Mouse (Mus musculus) embryonic facial prominence, embryonic 15.5 days (tissue): ENCODE measurements around the gene Pdzd2. TPM values are rescaled to one million over a fixed set of nuclear protein-coding genes. Genes with fewer than 3 reads are reported as not detected.
A peak's percentile ranks its signal among the peaks of the same experiment; 100 is the strongest.

Experiments used
- ATAC-seq: fragments of 200-750 bp; cut with Nextera tagmentation; 2 replicates; pipeline ENCODE4 v1.8.0; 2017; ENCODE audit warnings: low read depth, moderate TSS enrichment; ENCODE audit not compliant: insufficient number of reproducible peaks, low FRiP score, low TSS enrichment
- H3K27ac ChIP-seq: fragments of 300-500 bp; sonication (generic); replicated peaks from 2 replicates; pipeline ENCODE4 v1.5.1; 2015; ENCODE audit warnings: mild to moderate bottlenecking, inconsistent platforms
- H3K27me3 ChIP-seq: fragments of 300-500 bp; sonication (generic); 2 replicates; pipeline ENCODE4 v1.6.1; 2015; ENCODE audit warnings: inconsistent platforms
- H3K36me3 ChIP-seq: fragments of 300-500 bp; sonication (generic); 2 replicates; pipeline ENCODE4 v1.6.1; 2015; ENCODE audit warnings: mild to moderate bottlenecking, inconsistent platforms
- H3K4me1 ChIP-seq: fragments of 300-500 bp; sonication (generic); 2 replicates; pipeline ENCODE4 v1.6.1; 2015; ENCODE audit warnings: inconsistent platforms
- H3K4me2 ChIP-seq: fragments of 300-500 bp; sonication (generic); replicated peaks from 2 replicates; pipeline ENCODE4 v1.6.1; 2015; ENCODE audit warnings: mild to moderate bottlenecking, inconsistent platforms
- H3K4me3 ChIP-seq: fragments of 300-500 bp; sonication (generic); replicated peaks from 2 replicates; pipeline ENCODE4 v1.5.1; 2015; ENCODE audit warnings: mild to moderate bottlenecking, inconsistent platforms
- H3K9ac ChIP-seq: fragments of 300-500 bp; sonication (generic); 2 replicates; pipeline ENCODE4 v1.6.1; 2015; ENCODE audit warnings: inconsistent platforms
- H3K9me3 ChIP-seq: fragments of 300-500 bp; sonication (generic); replicated peaks from 2 replicates; pipeline ENCODE4 v1.6.1; 2016; ENCODE audit warnings: inconsistent platforms
- WGBS: fragments of 180-500 bp; shearing (Covaris S2); methylation state at CpG from one replicate; pipeline ENCODE4 v1.1.7; 2015; 5-methylcytosine and 5-hydroxymethylcytosine counted together
- polyA plus RNA-seq: library from polyadenylated mRNA; unstranded; fragments of >200 nt; fragmentation: Nextera tagmentation; extraction: Ambion mirVana; gene quantifications from 2 replicates; pipeline ENCODE4 v1.2.1, GENCODE M21; 2015

Pdzd2 gene
- polyA plus RNA-seq, 1 experiment from 2014 or later, result 43.7 TPM

DNA sequence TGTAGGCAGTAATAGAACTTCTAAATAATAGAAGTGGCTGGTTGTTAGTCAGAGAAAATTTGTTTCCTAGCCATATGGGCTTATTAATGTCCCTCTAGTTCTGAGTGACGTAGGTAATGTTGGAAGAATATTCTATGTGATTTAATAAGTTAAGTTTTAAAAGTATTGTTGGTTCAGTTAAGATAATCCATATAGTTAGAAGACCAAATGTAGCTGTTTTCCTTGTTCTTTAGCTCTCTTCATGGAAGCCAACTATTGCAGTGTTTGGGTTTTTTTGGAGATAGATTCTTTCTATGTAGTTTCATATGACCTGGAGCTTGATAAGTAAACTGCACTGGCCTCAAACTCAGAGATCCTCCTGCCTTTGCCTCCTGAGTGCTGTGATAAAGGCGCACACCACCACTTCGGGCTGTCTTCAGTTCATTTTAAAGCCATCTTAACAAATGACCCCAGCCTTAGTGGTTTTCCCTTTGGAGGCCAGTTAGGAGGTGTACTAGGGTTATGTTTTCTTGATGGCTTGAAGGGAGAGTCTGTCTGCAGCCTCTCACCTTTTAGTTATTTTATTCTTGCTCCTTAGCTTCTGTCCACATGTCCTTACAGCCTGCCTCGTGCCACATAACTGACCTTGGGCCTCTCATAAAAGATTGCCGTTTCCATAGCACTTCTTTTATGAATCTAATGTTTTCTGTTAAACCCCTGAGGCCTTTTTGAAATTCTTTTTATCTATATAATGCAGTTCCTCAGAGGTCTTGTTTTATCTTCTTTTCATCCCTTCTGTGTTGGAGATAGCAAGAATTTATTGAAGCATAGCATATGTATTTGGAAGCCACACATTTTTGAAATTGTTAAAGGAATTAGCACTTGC, 399.0 kb downstream of the Pdzd2 start:
- Histone ChIP-seq H3K4me3 (no peak overlapping the region), H3K27me3 (no peaks in the 10 kb centered on the region), H3K9ac (no peak overlapping the region), H3K4me1 (peaks cover 6% of the 10 kb centered on the region; the same call in 1 of the 2 replicates), H3K36me3 (peaks cover 17% of the 10 kb centered on the region), H3K9me3 (no peaks in the 10 kb centered on the region), H3K27ac (no peak overlapping the region), H3K4me2 (no peak overlapping the region)
- 76% methylated on average over 5 of the region's 5 CpGs for WGBS
- ATAC-seq, result no peak

DNA sequence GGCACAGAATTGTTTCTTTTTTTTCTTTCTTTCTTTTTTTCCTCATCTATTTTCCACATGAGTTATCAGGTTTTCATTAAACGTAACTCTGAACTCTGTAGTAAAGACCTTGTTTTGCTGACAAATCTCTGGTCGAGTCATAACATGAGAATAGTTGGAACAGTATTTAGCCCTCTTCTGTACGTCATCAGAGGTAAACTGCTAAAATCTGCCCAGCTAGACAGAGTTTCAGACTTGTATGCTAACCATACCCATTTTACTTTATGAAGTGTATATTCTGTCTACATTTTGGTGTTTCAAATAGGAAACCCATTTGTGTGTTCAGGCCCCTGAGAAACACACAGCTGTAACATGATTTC, 402.0 kb downstream of the Pdzd2 start:
- Histone ChIP-seq H3K4me1 (peaks cover 6% of the 10 kb centered on the region; the same call in 1 of the 2 replicates), H3K9me3 (no peaks in the 10 kb centered on the region), H3K4me3 (no peak overlapping the region), H3K9ac (no peak overlapping the region), H3K36me3 (peaks cover 4% of the 10 kb centered on the region; the same call in 1 of the 2 replicates), H3K4me2 (no peak overlapping the region), H3K27ac (no peak overlapping the region), H3K27me3 (no peaks in the 10 kb centered on the region)
- no peak for ATAC-seq
- WGBS, result 49% methylated on average over 3 of the region's 3 CpGs

DNA sequence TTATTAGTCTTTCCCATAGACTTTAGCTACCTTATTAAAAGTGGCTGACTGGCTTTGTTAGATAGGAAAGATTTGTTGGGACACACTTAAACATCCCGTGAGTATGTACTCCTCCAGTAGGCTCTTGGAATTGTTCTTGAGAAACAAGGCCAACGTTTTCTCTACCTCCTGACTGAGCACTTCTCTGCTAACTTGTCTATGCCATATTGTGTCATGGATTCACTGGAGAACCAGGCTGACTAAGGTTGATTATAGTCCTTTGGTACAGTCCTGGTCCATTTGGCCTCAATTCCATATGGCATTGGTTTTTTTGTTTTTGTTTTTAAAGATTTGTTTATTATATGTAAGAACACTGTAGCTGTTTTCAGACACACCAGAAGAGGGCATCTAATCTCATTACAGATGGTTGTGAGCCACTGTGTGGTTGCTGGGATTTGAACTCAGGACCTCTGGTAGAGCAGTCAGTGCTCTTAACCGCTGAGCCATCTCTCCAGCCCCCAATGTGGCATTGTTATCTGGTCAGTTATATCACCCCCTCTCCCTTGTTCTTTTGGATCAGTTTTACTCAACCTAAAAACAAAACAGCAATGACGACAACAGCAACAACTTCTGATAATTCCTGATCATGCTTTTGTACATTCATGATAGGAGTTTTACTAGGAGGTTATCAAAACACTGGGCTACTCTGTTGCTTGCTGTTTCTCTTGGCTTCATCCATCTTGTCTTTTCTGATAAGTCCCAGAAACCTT, 402.5 kb downstream of the Pdzd2 start:
- H3K27ac ChIP-seq, result no peak overlapping the region
- H3K4me2 ChIP-seq, result no peak overlapping the region
- peaks cover 6% of the 10 kb centered on the region; the same call in 1 of the 2 replicates for H3K4me1 ChIP-seq
- no peak overlapping the region for H3K9ac ChIP-seq
- H3K9me3 ChIP-seq, result no peaks in the 10 kb centered on the region
- ATAC-seq, result no peak
- no peaks in the 10 kb centered on the region for H3K27me3 ChIP-seq
- H3K36me3 ChIP-seq, result peaks cover 3% of the 10 kb centered on the region; the same call in 1 of the 2 replicates
- H3K4me3 ChIP-seq, result no peak overlapping the region
- 89% methylated on average over 4 of the region's 4 CpGs for WGBS

DNA sequence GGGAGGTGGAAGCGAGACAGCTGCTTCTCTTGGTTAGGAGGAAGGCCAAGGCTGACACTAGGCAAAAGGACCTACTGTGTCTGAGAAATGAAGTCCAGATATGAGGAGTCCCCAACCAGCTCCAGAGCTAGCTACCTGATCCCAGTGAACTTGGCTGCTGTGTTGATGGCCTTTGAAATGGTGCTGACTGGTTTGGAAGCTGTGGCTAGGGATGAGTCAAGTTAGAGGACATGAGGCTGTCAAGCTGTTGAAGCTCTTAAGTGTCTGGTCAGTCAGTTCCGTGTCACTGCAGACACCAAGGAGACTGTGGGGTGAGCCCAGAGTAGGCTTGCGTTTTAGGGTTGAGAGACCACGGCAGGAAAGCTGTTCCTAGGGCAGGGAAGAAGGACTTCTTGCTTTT, 405.3 kb downstream of the Pdzd2 start:
- 85% methylated on average over 4 of the region's 4 CpGs for WGBS
- Histone ChIP-seq H3K4me2 (no peak overlapping the region), H3K9ac (no peak overlapping the region), H3K27ac (no peak overlapping the region), H3K4me3 (no peak overlapping the region), H3K36me3 (no peaks in the 10 kb centered on the region), H3K27me3 (no peaks in the 10 kb centered on the region), H3K9me3 (no peaks in the 10 kb centered on the region), H3K4me1 (peaks cover 14% of the 10 kb centered on the region)
- no peak for ATAC-seq

DNA sequence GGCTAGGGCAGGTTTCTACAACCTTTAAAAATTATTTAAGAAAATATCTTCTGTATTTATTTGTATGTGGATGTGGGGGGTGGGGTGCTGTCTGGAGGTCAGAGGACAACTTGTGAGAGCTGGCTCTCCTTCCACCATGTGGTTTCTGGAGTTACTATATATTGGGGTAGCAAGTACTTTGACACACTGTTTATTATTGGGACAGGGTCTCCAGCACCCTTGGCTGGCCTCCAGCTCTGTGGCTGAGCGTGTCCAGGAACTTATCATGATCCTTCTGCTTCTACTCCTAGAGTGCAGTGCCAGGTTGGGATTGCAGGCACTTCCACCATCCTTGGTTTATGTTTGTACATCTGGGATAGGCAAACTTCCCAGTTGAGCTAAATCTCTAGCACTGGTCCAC, 408.4 kb downstream of the Pdzd2 start:
- Histone ChIP-seq H3K27me3 (no peaks in the 10 kb centered on the region), H3K27ac (no peak overlapping the region), H3K36me3 (no peaks in the 10 kb centered on the region), H3K9ac (no peak overlapping the region), H3K4me3 (no peak overlapping the region), H3K4me1 (peaks cover 14% of the 10 kb centered on the region), H3K9me3 (no peaks in the 10 kb centered on the region), H3K4me2 (no peak overlapping the region)
- 58% methylated on average over 1 of the region's 1 CpGs for WGBS
- ATAC-seq, result no peak

DNA sequence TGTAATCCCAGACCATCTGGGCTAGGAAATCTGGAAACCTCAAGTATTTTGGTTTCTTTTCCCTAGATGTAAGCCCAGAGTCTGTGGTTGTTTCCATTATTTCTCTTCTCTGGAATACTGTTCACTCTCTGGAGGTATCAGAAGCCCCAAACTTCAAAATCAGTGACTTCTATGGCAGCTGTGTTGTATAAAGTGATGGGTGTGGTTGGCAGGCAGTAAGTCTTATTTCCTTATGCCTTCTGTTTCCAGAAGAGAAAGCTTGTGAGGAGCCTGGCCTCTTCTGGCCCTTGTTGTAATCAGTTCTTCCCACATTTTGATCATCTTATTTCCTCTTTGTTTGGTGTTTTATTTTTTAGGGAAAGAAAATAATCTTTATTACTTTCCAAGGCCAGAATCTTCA, 408.8 kb downstream of the Pdzd2 start:
- Histone ChIP-seq H3K27ac (no peak overlapping the region), H3K9me3 (no peaks in the 10 kb centered on the region), H3K4me2 (no peak overlapping the region), H3K36me3 (no peaks in the 10 kb centered on the region), H3K4me1 (peaks cover 14% of the 10 kb centered on the region), H3K9ac (no peak overlapping the region), H3K4me3 (no peak overlapping the region), H3K27me3 (no peaks in the 10 kb centered on the region)
- no peak for ATAC-seq

DNA sequence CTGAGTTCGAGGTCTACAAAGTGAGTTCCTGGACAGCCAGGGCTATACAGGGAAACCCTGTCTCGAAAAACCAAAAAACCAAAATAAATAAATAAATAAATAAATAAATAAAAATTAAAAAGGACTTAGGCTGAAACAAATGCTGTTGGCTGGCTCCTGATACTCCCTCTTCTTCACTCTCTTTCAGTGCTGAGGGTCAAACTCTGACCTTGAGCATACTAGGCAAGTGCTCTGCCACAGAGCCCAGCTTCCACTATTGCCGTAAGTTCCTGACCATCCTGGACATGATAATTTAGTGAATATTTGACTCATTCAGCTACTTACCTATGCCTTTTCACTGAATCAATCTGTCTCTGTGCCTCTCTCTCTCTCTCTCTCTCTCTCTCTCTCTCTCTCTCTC, 409.3 kb downstream of the Pdzd2 start:
- 87% methylated on average over 3 of the region's 3 CpGs for WGBS
- no peak overlapping the region for H3K4me2 ChIP-seq
- peaks cover 14% of the 10 kb centered on the region for H3K4me1 ChIP-seq
- no peaks in the 10 kb centered on the region for H3K36me3 ChIP-seq
- no peaks in the 10 kb centered on the region for H3K27me3 ChIP-seq
- H3K9ac ChIP-seq, result no peak overlapping the region
- ATAC-seq, result no peak
- H3K9me3 ChIP-seq, result no peaks in the 10 kb centered on the region
- H3K4me3 ChIP-seq, result no peak overlapping the region
- H3K27ac ChIP-seq, result no peak overlapping the region

DNA sequence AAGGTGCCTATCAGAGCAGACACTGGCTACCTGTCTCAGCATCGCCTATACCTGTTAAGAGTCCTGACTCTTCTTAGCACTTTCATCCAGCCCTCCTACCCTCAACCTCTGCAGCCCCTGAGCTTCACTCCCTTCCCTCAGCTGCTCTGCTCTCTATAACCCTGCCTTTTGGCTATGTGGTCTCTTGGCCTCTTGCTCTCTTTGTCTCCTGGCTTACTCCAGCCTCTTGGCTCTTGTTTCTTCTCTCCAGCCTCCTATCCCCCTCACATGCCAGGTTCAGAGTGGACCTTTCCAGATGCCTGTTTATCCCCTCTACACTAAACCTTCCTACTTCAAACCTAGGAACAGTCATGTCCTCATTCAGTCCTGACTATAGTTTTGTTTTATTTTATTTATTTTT, 415.4 kb downstream of the Pdzd2 start:
- no peaks in the 10 kb centered on the region for H3K9me3 ChIP-seq
- no peak overlapping the region for H3K4me3 ChIP-seq
- peaks cover 4% of the 10 kb centered on the region for H3K27me3 ChIP-seq
- H3K4me1 ChIP-seq, result peaks cover 15% of the 10 kb centered on the region
- WGBS, result 88% methylated on average over 1 of the region's 1 CpGs
- no peaks in the 10 kb centered on the region for H3K36me3 ChIP-seq
- H3K27ac ChIP-seq, result no peak overlapping the region
- H3K4me2 ChIP-seq, result peak overlapping the region; percentile 10; the same call in 1 of the 2 replicates
- H3K9ac ChIP-seq, result no peak overlapping the region
- ATAC-seq, result no peak

DNA sequence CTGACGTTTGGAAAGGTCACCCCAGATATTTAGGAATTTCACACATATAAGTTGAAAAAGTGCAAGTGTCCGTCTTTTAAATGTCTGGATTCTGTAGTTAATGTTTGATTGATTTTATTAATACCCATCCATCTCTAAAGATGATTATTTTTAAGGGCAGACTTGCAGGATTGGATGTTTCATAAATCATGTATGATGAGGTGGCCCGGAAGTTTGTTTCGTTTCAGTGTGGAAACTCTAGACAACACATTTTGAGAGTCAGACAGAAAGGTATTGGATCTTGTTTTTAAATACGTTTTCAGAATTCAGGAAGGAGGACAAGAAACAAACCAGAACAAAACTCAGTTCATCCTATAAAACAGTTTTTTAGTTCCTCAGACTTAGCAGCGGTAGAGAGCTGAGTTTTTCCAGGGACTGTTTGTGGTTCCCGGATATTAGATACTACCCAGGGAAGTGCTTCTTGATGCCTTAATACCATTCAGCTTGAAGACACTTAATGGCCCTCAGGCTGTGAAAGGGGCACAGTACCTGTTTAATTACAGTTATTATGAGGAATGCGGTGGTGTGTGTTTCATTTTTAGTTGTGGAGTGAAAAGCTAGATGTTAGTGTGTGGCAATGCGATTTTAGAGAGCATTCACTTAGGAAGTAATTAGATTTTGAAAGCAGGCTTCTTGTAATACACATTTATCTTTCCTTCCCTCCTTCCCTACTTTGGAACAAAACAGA, 416.9 kb downstream of the Pdzd2 start:
- 4% methylated on average over 9 of the region's 9 CpGs for WGBS
- H3K27ac ChIP-seq, result peak overlapping the region; percentile 96
- H3K4me1 ChIP-seq, result peaks cover 15% of the 10 kb centered on the region
- H3K9me3 ChIP-seq, result no peaks in the 10 kb centered on the region
- H3K4me2 ChIP-seq, result peak overlapping the region; percentile 77
- peak overlapping the region; percentile 98 for H3K9ac ChIP-seq
- no peaks in the 10 kb centered on the region for H3K36me3 ChIP-seq
- peaks cover 4% of the 10 kb centered on the region for H3K27me3 ChIP-seq
- ATAC-seq, result no peak
- peak overlapping the region; percentile 76 for H3K4me3 ChIP-seq

DNA sequence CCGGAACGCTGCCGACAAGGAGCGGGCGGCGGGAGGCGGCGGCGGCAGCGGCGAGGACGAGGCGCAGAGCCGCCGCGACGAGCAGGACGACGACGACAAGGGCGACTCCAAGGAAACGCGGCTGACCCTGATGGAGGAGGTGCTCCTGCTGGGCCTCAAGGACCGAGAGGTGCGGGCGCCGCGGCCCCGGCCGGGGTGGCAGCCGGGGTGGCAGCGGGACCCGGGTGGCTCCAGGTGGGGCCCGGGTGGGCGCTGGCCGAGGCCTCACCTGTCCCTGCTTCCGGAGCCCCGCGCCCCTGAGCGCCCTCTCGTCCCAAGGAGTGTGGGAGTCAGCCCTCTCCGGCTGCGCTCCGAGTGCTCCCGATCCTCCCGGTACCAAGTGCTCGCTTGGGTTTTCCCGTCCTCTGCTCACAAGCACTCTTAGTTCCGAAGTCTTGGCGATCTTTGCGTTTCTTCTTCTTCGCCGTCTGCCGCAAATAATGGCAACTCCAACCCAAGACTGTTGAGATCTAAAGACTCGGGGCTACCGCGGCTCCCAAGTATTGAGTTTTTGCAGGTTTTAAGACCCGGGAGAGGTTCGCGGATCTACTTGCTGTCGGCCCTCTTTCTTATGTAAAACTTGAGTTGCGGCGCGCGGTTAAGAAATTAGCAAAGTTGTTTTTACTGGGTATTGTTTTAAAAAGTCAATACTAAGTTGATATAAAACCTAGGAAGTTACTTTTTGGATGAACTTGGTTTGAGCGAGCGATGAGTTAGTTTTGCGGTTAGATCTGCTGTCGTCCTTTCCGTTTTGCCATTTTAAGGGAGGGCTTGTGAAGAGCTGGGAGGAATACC, 417.7 kb downstream of the Pdzd2 start, which contains the start of gene 1810049J17Rik:
Gene 1810049J17Rik, minus strand, starts transcription at position 112 of the 834 bp plus-strand sequence.
- under 1% methylated on average over 70 of the region's 70 CpGs for WGBS
- peaks cover 13% of the 10 kb centered on the region for H3K4me1 ChIP-seq
- H3K36me3 ChIP-seq, result no peaks in the 10 kb centered on the region
- ATAC-seq, result no peak
- H3K9ac ChIP-seq, result peak within 1 kb of the TSS; percentile 98
- peak within 1 kb of the TSS; percentile 77 for H3K4me2 ChIP-seq
- H3K27ac ChIP-seq, result peak within 1 kb of the TSS; percentile 96
- no peaks in the 10 kb centered on the region for H3K9me3 ChIP-seq
- peak within 1 kb of the TSS; percentile 76 for H3K4me3 ChIP-seq
- H3K27me3 ChIP-seq, result peaks cover 4% of the 10 kb centered on the region
